Mouse (Mus musculus): ENCODE measurements around the gene Pyroxd1.

- no peak for TF ChIP-seq CTCF (IDR thresholded peaks at IDR 0.05 in 2 of 3, conservative IDR thresholded peaks at IDR 0.05 in 1 of 3; ENCODE audit: control insufficient read depth in 1 of 3, insufficient read depth in 1 of 3, low read depth in 2 of 3, low read length in 3 of 3, poor library complexity in 1 of 3, severe bottlenecking in 1 of 3)
- TF ChIP-seq ZC3H11A (IDR thresholded peaks at IDR 0.05; ENCODE audit: low read depth, low read length), result no peak
- no peak for TF ChIP-seq EP300 (IDR thresholded peaks at IDR 0.05; ENCODE audit: low read depth in 1 of 2, low read length in 2 of 2)
- TF ChIP-seq E2F4 (IDR thresholded peaks at IDR 0.05; ENCODE audit: borderline replicate concordance, low read depth, low read length), result peak; percentile 88; the same call in 1 of the 2 replicates
- peak; percentile 88 for TF ChIP-seq MAX (IDR thresholded peaks at IDR 0.05; ENCODE audit: low read length)
- no peak for TF ChIP-seq MEF2A (IDR thresholded peaks at IDR 0.05; ENCODE audit: extremely low read depth, insufficient replicate concordance, low read depth, low read length, poor library complexity, severe bottlenecking)
- TF ChIP-seq ETS1 (IDR thresholded peaks at IDR 0.05; ENCODE audit: low read depth, low read length), result no peak; the same call in 1 of the 2 replicates
- peak; percentile 57; the same call in 1 of the 2 replicates for TF ChIP-seq MAZ (IDR thresholded peaks at IDR 0.05; ENCODE audit: low read depth, low read length)
- no peak for TF ChIP-seq TAL1 (IDR thresholded peaks at IDR 0.05; ENCODE audit: low read length)
- no peak for TF ChIP-seq MAFK (IDR thresholded peaks at IDR 0.05; ENCODE audit: borderline replicate concordance, low read depth, low read length)
- TF ChIP-seq USF2 (IDR thresholded peaks at IDR 0.05; ENCODE audit: borderline replicate concordance in 1 of 2, insufficient read depth in 1 of 2, low read depth in 1 of 2, low read length in 2 of 2), result no peak
- TF ChIP-seq HCFC1 (IDR thresholded peaks at IDR 0.05; ENCODE audit: low read depth, low read length), result peak; percentile 88
Measured at GRCm38 (mm10) chr6:142387011-142387754, 41.7 kb downstream of the Pyroxd1 start, which contains the start of the genes Recql and Golt1b.

Measured in MEL (cell line).